Mouse (Mus musculus): ENCODE results near the gene Tmtc2.

Gene Tmtc2

GRCm38 (mm10) chr10:105500482-105500881 lies 73.8 kb downstream of the Tmtc2 start:
- DNase-seq (ENCODE audit: low spot score), result no peak

GRCm38 (mm10) chr10:105495248-105495647 lies 79.0 kb downstream of the Tmtc2 start:
- no peak for DNase-seq (ENCODE audit: low spot score)

- no peak for DNase-seq (ENCODE audit: low spot score)
Observed at GRCm38 (mm10) chr10:105492485-105492884, 81.8 kb downstream of the Tmtc2 start.

- no peak for DNase-seq (ENCODE audit: low spot score)
Observed at GRCm38 (mm10) chr10:105490748-105491147, 83.5 kb downstream of the Tmtc2 start.

GRCm38 (mm10) chr10:105489970-105490735 lies 84.1 kb downstream of the Tmtc2 start:
- no peak for DNase-seq (ENCODE audit: low spot score)

- DNase-seq (ENCODE audit: low spot score), result no peak
Observed at GRCm38 (mm10) chr10:105486977-105487376, 87.3 kb downstream of the Tmtc2 start.

- no peak for DNase-seq (ENCODE audit: low spot score)
Observed at GRCm38 (mm10) chr10:105484355-105485094, 89.7 kb downstream of the Tmtc2 start.

GRCm38 (mm10) chr10:105479771-105480170 lies 94.5 kb downstream of the Tmtc2 start:
- DNase-seq (ENCODE audit: low spot score), result no peak

GRCm38 (mm10) chr10:105477623-105478238 lies 96.5 kb downstream of the Tmtc2 start:
- DNase-seq (ENCODE audit: low spot score), result no peak

- no peak for DNase-seq (ENCODE audit: low spot score)
Observed at GRCm38 (mm10) chr10:105474162-105474830, 100.0 kb downstream of the Tmtc2 start.

- DNase-seq (ENCODE audit: low spot score), result no peak
Observed at GRCm38 (mm10) chr10:105464378-105464777, 109.9 kb downstream of the Tmtc2 start.

GRCm38 (mm10) chr10:105453441-105453840 lies 120.8 kb downstream of the Tmtc2 start:
- no peak for DNase-seq (ENCODE audit: low spot score)

GRCm38 (mm10) chr10:105447191-105447590 lies 127.1 kb downstream of the Tmtc2 start:
- DNase-seq (ENCODE audit: low spot score), result no peak

- DNase-seq (ENCODE audit: low spot score), result no peak
Observed at GRCm38 (mm10) chr10:105444309-105444708, 129.9 kb downstream of the Tmtc2 start.

- no peak for DNase-seq (ENCODE audit: low spot score)
Observed at GRCm38 (mm10) chr10:105434879-105435278, 139.4 kb downstream of the Tmtc2 start.

- DNase-seq (ENCODE audit: low spot score), result peak; percentile 48
Observed at GRCm38 (mm10) chr10:105430885-105431284, 143.4 kb downstream of the Tmtc2 start.

- no peak for DNase-seq (ENCODE audit: low spot score)
Observed at GRCm38 (mm10) chr10:105430232-105430631, 144.0 kb downstream of the Tmtc2 start.

GRCm38 (mm10) chr10:105428080-105428479 lies 146.2 kb downstream of the Tmtc2 start:
- DNase-seq (ENCODE audit: low spot score), result no peak

- peak; percentile 18 for DNase-seq (ENCODE audit: low spot score)
Observed at GRCm38 (mm10) chr10:105427625-105428024, 146.6 kb downstream of the Tmtc2 start.

GRCm38 (mm10) chr10:105425052-105425451 lies 149.2 kb downstream of the Tmtc2 start:
- no peak for DNase-seq (ENCODE audit: low spot score)

GRCm38 (mm10) chr10:105423187-105423586 lies 151.1 kb downstream of the Tmtc2 start:
- DNase-seq (ENCODE audit: low spot score), result no peak

- no peak for DNase-seq (ENCODE audit: low spot score)
Observed at GRCm38 (mm10) chr10:105417845-105418383, 156.3 kb downstream of the Tmtc2 start.
